Mouse (Mus musculus) B cell, adult 62 days (primary cell): ENCODE results near the gene Snx8. TPM values are rescaled to one million over a fixed set of nuclear protein-coding genes. Genes with fewer than 3 reads are reported as not detected.

ENCODE experiments used
- total RNA-seq: library from RNA; stranded (reverse); gene quantifications from 4 replicates; pipeline ENCODE4 v1.2.4, GENCODE M21; 2023

Snx8 gene
- 200 to 256 TPM (median 224 TPM) in 4 replicates for total RNA-seq

DNA sequence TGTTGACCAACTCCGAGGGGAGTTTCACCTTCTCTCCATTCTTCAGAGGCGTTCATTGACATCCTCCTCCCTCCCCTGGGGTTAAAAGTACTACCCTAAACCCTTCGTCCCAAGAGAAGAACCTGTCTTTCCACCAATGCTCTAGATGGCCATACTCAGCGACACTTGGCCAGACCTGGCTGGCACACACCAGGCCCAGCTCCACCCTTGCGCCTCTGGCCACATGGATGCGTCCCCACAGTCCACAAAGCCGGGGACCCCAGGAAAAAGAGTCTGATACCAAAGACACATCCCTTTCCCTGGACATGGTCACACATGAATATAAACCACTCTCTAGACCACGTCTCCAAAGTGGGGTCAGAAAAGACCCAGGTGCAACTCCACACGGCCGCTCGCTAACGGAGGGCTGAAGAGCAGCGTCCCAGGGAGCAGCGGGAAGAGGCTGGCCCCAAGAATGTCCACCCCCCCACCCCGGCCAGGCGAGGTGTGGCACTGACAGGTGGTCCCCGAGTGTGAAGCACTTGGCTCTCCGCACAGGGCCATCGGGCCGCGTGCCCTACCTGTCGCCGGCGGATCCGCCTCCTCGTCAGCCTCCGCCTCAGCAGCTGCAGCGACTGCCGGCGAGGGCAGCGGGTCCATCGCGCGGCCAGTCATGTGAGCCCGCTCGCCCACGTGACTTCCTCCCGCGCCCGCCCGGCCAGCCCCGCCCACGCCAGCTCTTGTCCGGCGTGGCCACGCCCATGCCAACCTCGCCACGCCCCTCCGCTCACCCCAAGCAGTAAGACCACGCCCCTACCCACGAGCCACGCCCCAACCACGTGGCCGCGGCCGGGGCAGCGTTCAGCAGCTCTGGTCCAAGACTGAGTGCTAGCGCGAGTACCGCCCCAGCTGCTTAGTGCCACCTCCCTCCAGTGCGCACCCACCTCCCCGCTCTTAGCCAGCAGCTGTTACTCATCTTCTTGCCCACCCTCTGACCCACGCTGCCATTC, at the start of gene Snx8:
Snx8 (minus strand) TSS at position 675 of the 989 bp plus-strand sequence.

DNA sequence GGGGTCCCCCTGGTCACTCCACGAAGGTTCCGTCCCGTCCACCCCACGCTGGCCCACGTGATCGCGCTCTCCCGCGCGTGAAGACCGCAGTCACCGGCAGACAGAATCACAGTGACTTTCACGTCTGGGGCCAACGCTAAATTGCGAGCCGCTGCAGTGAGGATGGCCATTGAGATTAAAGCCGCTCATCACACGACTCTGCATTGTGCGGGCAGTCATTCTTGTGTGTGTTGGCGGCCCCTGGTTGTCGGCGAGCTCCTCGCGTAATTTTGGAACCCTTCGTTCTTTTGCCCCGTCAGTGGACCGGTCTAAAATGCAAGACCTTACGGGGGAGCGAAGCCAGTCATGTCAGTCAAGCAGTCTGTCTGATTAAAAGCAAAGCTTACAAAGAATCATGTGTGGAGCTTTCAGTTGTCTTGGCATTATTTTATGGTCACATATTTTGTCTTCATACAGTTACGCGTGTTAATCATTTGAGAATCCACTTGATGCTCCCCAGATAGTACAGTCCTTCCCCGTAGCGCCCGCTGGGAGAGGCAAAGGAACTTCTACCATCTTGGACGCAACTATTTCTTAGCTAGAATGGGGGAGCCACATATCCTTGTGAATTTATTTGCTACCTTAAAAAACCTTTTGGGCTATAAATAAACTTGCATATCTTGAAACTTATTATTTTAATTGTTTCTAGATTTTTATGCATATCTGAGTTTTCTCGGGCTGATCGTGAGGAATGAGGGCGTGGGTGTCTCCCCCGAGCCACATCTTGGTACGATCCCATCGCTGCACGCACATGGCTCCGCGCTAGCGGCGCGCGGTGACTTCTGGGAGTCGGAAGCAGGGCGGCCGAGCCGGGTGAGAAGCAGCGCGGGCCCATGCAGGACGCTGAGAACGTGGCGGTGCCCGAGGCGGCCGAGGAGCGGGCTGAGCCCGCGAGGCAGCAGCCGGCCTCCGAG, 29.7 kb upstream of the Snx8 start, which contains the start of gene Eif3b:
Eif3b (plus strand) TSS at position 840 of the 953 bp plus-strand sequence.

DNA sequence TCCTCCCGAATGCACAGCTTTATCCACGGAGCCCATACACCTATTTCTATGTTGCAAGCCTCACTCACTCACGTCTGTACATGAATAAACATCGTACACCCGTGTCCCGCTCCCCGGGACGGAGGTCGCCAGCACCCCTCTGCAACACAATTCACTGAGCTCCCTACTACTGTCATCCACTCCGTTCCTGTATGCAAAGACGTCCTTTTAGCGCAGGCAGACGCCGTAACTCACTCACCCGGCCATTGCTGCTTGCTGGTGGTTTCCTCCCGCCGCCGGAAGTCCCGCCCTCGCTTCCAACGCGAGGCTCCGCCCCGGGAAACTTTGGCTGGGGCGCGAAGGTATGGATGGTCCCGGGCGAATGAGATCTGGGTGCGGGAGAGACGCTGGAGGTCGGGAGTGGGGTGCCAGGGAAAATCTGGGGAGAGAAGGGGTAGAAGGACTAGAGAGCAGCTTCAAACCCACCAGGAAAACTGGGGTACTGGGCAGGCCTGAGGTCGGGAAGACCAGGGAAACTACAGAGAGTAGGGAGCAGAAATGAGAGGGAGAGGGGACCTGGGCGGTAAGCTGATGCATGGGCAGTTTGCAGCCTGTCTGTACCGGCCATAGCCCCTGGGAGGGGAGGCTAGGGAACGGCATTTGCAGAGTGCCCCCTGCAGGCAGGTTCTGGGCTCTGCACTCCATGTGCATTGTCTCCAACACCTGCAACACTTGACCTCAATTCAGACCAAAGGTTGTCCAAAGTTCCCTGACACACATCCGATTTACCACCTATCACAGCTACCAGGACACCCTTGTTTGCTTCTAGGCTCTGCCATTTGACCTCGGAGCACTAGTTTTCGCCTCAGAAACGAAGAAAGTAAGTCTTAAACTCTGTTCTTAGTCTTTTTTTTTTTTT, 57.2 kb downstream of the Snx8 start, which contains the start of gene Mrm2:
Mrm2 (minus strand) TSS at position 284 of the 898 bp plus-strand sequence.

DNA sequence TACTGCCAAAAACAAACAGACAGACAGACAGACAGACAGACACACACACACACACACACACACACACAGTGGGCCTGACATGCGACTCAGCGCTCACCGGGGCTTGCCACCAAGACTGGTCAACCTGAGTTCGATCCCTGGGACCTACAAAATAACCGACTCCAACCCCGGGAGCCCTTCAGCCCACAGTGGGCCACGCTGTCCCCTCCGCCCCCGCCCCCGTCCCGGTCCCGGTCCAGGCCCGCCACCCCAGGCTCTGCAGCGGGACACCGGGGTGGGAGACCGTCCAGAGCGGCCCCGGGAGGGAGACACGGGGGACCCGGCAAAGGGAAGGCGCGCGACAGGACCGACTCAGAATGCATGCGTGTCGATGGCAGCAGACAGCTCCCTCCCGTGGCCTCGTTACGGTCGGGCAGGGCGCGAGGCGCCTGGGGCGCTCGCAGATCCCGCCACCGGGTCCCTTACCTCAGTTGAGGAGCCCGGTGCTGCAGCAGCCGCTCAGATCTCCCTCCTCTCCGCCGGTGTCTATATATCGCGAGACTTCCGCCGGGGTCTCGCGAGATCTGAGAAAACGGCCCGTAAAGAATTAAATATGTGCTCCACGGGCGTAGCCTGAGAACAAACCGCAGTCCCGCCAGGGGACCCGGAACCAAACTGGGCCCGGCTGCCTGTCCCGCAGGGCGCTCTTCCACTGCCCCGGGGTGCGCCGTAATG, 67.9 kb downstream of the Snx8 start, which contains the start of the genes Mad1l1 and Nudt1:
Mad1l1 (minus strand) TSS at position 511 of the 714 bp plus-strand sequence.
Nudt1 (plus strand) TSS at position 615 of the 714 bp plus-strand sequence.

Other genes with a start within 250 kb of the Snx8 start
- gene Mad1l1, start 67.7 kb downstream of the Snx8 start, total RNA-seq: 26.8 to 30.7 TPM (median 29.9 TPM) in 4 replicates
- 5.8 to 8.0 TPM (median 5.8 TPM) in 4 replicates for gene Nudt1, start 67.6 kb downstream of the Snx8 start, total RNA-seq
- gene Mrm2, start 57.4 kb downstream of the Snx8 start, total RNA-seq: 7.5 to 9.5 TPM (median 8.1 TPM) in 4 replicates
- gene Eif3b, start 30.1 kb upstream of the Snx8 start, total RNA-seq: 109 to 125 TPM (median 116 TPM) in 4 replicates
- 0.24 TPM in 1 of 4 replicates, not detected in the others for gene Gm4869, start 56.4 kb upstream of the Snx8 start, total RNA-seq
- 16.8 to 20.2 TPM (median 19.0 TPM) in 4 replicates for gene Chst12, start 116.3 kb upstream of the Snx8 start, total RNA-seq
- not detected in 4 replicates for gene Grifin, start 175.8 kb upstream of the Snx8 start, total RNA-seq
- 22.3 to 28.2 TPM (median 26.6 TPM) in 4 replicates for gene Lfng, start 218.1 kb upstream of the Snx8 start, total RNA-seq